Mouse (Mus musculus) testis, adult 2 months (tissue): ENCODE measurements around the gene Thada.

ENCODE experiments used
- CTCF ChIP-seq: fragments of 200-500 bp; IDR thresholded peaks from 2 replicates; pipeline ENCODE4 v1.5.1; 2012; ENCODE audit warnings: low read depth, mild to moderate bottlenecking, inconsistent platforms, low read length, moderate library complexity; ENCODE audit not compliant: control insufficient read depth, insufficient read depth, insufficient replicate concordance
- POLR2A ChIP-seq: fragments of 200-500 bp; IDR thresholded peaks from 2 replicates; pipeline ENCODE4 v1.6.1; 2012; ENCODE audit warnings: low read depth, mild to moderate bottlenecking, inconsistent platforms, low read length, moderate library complexity; ENCODE audit not compliant: control insufficient read depth

GRCm38 (mm10) chr17:84262325-84262979, 203.6 kb downstream of the Thada start:
- TF ChIP-seq CTCF (no peak), POLR2A (no peak)
